Mouse (Mus musculus): ENCODE data around the gene Pccb.

Gene Pccb

GRCm38 (mm10) chr9:101034448-101035098, at the start of gene Pccb:
TSS of gene Pccb (minus strand) at chr9:101034898.
- WGBS, result under 1% methylated on average over 61 of the region's 61 CpGs

- WGBS, result 46% methylated on average over 3 of the region's 3 CpGs
Measured at GRCm38 (mm10) chr9:101083728-101084127, 49.0 kb upstream of the Pccb start.

- WGBS, result 40% methylated on average over 3 of the region's 3 CpGs
Measured at GRCm38 (mm10) chr9:101080046-101080685, 45.5 kb upstream of the Pccb start.

- WGBS, result 31% methylated on average over 4 of the region's 4 CpGs
Measured at GRCm38 (mm10) chr9:101078579-101078978, 43.9 kb upstream of the Pccb start.

- WGBS, result under 1% methylated on average over 18 of the region's 18 CpGs
Measured at GRCm38 (mm10) chr9:101076095-101076875, 41.6 kb upstream of the Pccb start.

- WGBS, result under 1% methylated on average over 8 of the region's 8 CpGs
Measured at GRCm38 (mm10) chr9:101075694-101076093, 41.0 kb upstream of the Pccb start.

GRCm38 (mm10) chr9:101075091-101075581, 40.4 kb upstream of the Pccb start:
- 1% methylated on average over 25 of the region's 25 CpGs for WGBS

GRCm38 (mm10) chr9:101074332-101075021, 39.8 kb upstream of the Pccb start:
- under 1% methylated on average over 88 of the region's 100 CpGs for WGBS

- WGBS, result 2% methylated on average over 35 of the region's 43 CpGs
Measured at GRCm38 (mm10) chr9:101073987-101074331, 39.3 kb upstream of the Pccb start, which contains the start of gene Msl2. TSS of gene Msl2 (plus strand) at chr9:101074101.

- WGBS, result 1% methylated on average over 65 of the region's 65 CpGs
Measured at GRCm38 (mm10) chr9:101073041-101073986, 38.6 kb upstream of the Pccb start.

- 28% methylated on average over 5 of the region's 5 CpGs for WGBS
Measured at GRCm38 (mm10) chr9:101072506-101072905, 37.8 kb upstream of the Pccb start.

GRCm38 (mm10) chr9:101069781-101070180, 35.1 kb upstream of the Pccb start:
- 100% methylated on average over 3 of the region's 3 CpGs for WGBS

- 40% methylated on average over 3 of the region's 3 CpGs for WGBS
Measured at GRCm38 (mm10) chr9:101065076-101065602, 30.4 kb upstream of the Pccb start.

GRCm38 (mm10) chr9:101062253-101062780, 27.6 kb upstream of the Pccb start:
- 71% methylated on average over 6 of the region's 6 CpGs for WGBS

GRCm38 (mm10) chr9:101061035-101061434, 26.3 kb upstream of the Pccb start:
- WGBS, result 77% methylated on average over 11 of the region's 11 CpGs

- WGBS, result 96% methylated on average over 4 of the region's 4 CpGs
Measured at GRCm38 (mm10) chr9:101057156-101057555, 22.5 kb upstream of the Pccb start.

GRCm38 (mm10) chr9:101053279-101053678, 18.6 kb upstream of the Pccb start:
- WGBS, result 69% methylated on average over 14 of the region's 14 CpGs

- WGBS, result 66% methylated on average over 6 of the region's 6 CpGs
Measured at GRCm38 (mm10) chr9:101052691-101053090, 18.0 kb upstream of the Pccb start.

- WGBS, result 91% methylated on average over 3 of the region's 3 CpGs
Measured at GRCm38 (mm10) chr9:101052007-101052406, 17.3 kb upstream of the Pccb start.

GRCm38 (mm10) chr9:101045710-101046338, 11.1 kb upstream of the Pccb start:
- WGBS, result 70% methylated on average over 15 of the region's 15 CpGs
